In the genomic region with DNA sequence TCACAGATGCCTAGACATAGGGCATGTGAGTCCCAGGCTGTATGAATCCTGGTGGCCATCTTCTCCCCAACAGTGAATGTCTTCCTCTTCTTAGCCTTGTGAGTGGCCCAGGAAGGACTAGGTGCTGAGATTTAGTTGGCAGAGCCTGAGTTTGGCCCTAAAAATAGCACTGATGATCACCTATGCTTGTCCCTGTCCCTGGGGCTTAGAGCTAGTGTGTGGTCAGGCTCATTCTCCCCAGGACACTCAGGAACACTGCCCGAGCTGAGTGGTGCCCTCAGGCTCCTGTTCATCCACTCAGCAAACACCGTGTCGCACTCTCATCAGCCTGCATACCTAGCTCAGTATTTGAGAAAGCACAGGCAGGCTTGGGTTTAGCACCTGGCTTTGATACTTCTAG, we compare ENCODE assay signal across 10 mouse cellular contexts. TPM values are rescaled to one million over a fixed set of nuclear protein-coding genes. Genes with fewer than 3 reads are reported as not detected.
DNase-seq lines count a peak whose midpoint lies in the region; ATAC-seq lines count a peak whose summit lies in the region.
"Had no signal": no experiment of that assay in that cellular context is flagged by ENCODE, and none has a peak within 500 bp of the region (broad histone marks: within the 10 kb centered on the region; RNA-seq: fewer than 3 reads in every experiment).

No protein-coding gene starts in this region.

- ATAC-seq in embryonic facial prominence, embryonic 13.5 days (ENCODE audit: insufficient number of reproducible peaks, insufficient read depth, low FRiP score, low TSS enrichment, low read depth), result no peak
- ATAC-seq in heart, embryonic 15.5 days (replicated peaks; ENCODE audit: insufficient number of reproducible peaks, insufficient read depth, low FRiP score, low read depth), result no peak
- ATAC-seq in midbrain, embryonic 14.5 days (ENCODE audit: low FRiP score, low TSS enrichment), result no peak
- ATAC-seq in monocyte, adult 5-6 weeks (replicated peaks; ENCODE audit: insufficient number of reproducible peaks, low FRiP score, low TSS enrichment, poor library complexity, severe bottlenecking), result no peak
- ATAC-seq: CD4-positive, CD25-positive, alpha-beta regulatory T cell, adult 4 months had no signal

- H3K4me1 ChIP-seq in embryonic facial prominence, embryonic 13.5 days, result peaks cover 36% of the 10 kb centered on the region
- H3K4me1 ChIP-seq in heart, embryonic 15.5 days (replicated peaks), result peaks cover 52% of the 10 kb centered on the region
- H3K4me1 ChIP-seq in midbrain, embryonic 14.5 days (ENCODE audit: control insufficient read depth, insufficient read depth, low read length), result peaks cover 50% of the 10 kb centered on the region

- no peak overlapping the region; the same call in 1 of the 2 replicates for H3K4me3 ChIP-seq in embryonic facial prominence, embryonic 13.5 days
- H3K4me3 ChIP-seq in heart, embryonic 15.5 days, result no peak overlapping the region
- no peak overlapping the region for H3K4me3 ChIP-seq in midbrain, embryonic 14.5 days (replicated peaks; ENCODE audit: low read depth, low read length)

- H3K9ac ChIP-seq in embryonic facial prominence, embryonic 13.5 days, result no peak overlapping the region
- H3K9ac ChIP-seq in heart, embryonic 15.5 days, result no peak overlapping the region
- H3K9ac ChIP-seq in midbrain, embryonic 14.5 days (replicated peaks; ENCODE audit: low read length), result no peak overlapping the region

- peak; percentile 42 to 62 for DNase-seq in heart, adult 18-20 months
- DNase-seq in heart, postnatal 25 days (ENCODE audit: low spot score), result no peak
- no peak for DNase-seq in midbrain, embryonic 14.5 days
- DNase-seq in right cerebral cortex, postnatal 25 days, result no peak
- DNase-seq in layer of hippocampus, adult 18-20 months (ENCODE audit: low spot score in 2 of 2), result no peak
- DNase-seq: embryo, embryonic 11 days had no signal

- WGBS in embryonic facial prominence, embryonic 13.5 days, result 30% methylated on average over 3 of the region's 3 CpGs
- WGBS in heart, embryonic 15.5 days, result 34% methylated on average over 3 of the region's 3 CpGs
- WGBS in midbrain, embryonic 14.5 days, result 62% methylated on average over 3 of the region's 3 CpGs

- H3K27ac ChIP-seq in embryonic facial prominence, embryonic 13.5 days, result peak overlapping the region; percentile 29
- H3K27ac ChIP-seq in heart, embryonic 15.5 days, result peak overlapping the region; percentile 76
- H3K27ac ChIP-seq in midbrain, embryonic 14.5 days (replicated peaks; ENCODE audit: low read depth, low read length), result no peak overlapping the region

- H3K27me3 ChIP-seq in embryonic facial prominence, embryonic 13.5 days, result no peaks in the 10 kb centered on the region
- H3K27me3 ChIP-seq in heart, embryonic 15.5 days, result no peaks in the 10 kb centered on the region
- H3K27me3 ChIP-seq in midbrain, embryonic 14.5 days (ENCODE audit: control insufficient read depth, insufficient read depth, low read length), result peaks cover 7% of the 10 kb centered on the region; the same call in 1 of the 2 replicates

- intact Hi-C loops in heart, postnatal 25 days (cut with DNase I), result no loop called here

- H3K36me3 ChIP-seq in embryonic facial prominence, embryonic 13.5 days, result no peaks in the 10 kb centered on the region
- H3K36me3 ChIP-seq in heart, embryonic 15.5 days, result no peaks in the 10 kb centered on the region
- no peaks in the 10 kb centered on the region for H3K36me3 ChIP-seq in midbrain, embryonic 14.5 days (ENCODE audit: control insufficient read depth, insufficient read depth, low read length)

- H3K4me2 ChIP-seq in embryonic facial prominence, embryonic 13.5 days, result no peak overlapping the region
- peak overlapping the region; percentile 16; the same call in 1 of the 2 replicates for H3K4me2 ChIP-seq in heart, embryonic 15.5 days
- H3K4me2 ChIP-seq in midbrain, embryonic 14.5 days (ENCODE audit: low read length), result peak overlapping the region; percentile 25

- no peaks in the 10 kb centered on the region for H3K9me3 ChIP-seq in embryonic facial prominence, embryonic 13.5 days
- no peaks in the 10 kb centered on the region for H3K9me3 ChIP-seq in heart, embryonic 15.5 days (replicated peaks)
- no peaks in the 10 kb centered on the region for H3K9me3 ChIP-seq in midbrain, embryonic 14.5 days (ENCODE audit: control insufficient read depth, low read length)

RNA-seq across cellular contexts. Expression of gene Lrp4, which starts 4.0 kb away (rescaled TPM):
- 10 to 100 TPM in 1 of 2 experiments, 1 to 10 TPM in 1; 9.4 to 10.4 TPM for total RNA-seq in heart, adult 18-20 months (2021)
- total RNA-seq in heart, postnatal 25 days (2021), result 10 to 100 TPM in 1 of 2 experiments, 1 to 10 TPM in 1; 9.7 to 12.0 TPM
- polyA plus RNA-seq in embryonic facial prominence, embryonic 13.5 days (2015; fragmentation: Nextera tagmentation; extraction: Ambion mirVana), result 9.1 and 9.6 TPM in 2 replicates
- 3.8 and 4.8 TPM in 2 replicates for polyA plus RNA-seq in heart, embryonic 15.5 days (2015; fragmentation: Nextera tagmentation; extraction: Ambion mirVana)
- polyA plus RNA-seq in midbrain, embryonic 14.5 days (2014; fragmentation: Nextera tagmentation; extraction: Ambion mirVana), result 2.8 and 4.7 TPM in 2 replicates
- 1.4 to 2.5 TPM (median 1.6 TPM) in 3 replicates for total RNA-seq in monocyte, adult 5-6 weeks (2017)
- total RNA-seq in layer of hippocampus, adult 18-20 months (2021), result 10 to 100 TPM; 27.2 to 31.2 TPM

RNA-seq across cellular contexts. Expression of gene 1110051M20Rik, which starts 16.8 kb away (rescaled TPM):
- 10 to 100 TPM in 1 of 2 experiments, 1 to 10 TPM in 1; 7.7 to 14.7 TPM for total RNA-seq in heart, adult 18-20 months (2021)
- 10 to 100 TPM in 1 of 2 experiments, 1 to 10 TPM in 1; 7.0 to 14.0 TPM for total RNA-seq in heart, postnatal 25 days (2021)
- 66.9 and 71.1 TPM in 2 replicates for polyA plus RNA-seq in embryonic facial prominence, embryonic 13.5 days (2015; fragmentation: Nextera tagmentation; extraction: Ambion mirVana)
- 34.8 and 41.5 TPM in 2 replicates for polyA plus RNA-seq in heart, embryonic 15.5 days (2015; fragmentation: Nextera tagmentation; extraction: Ambion mirVana)
- 175 and 176 TPM in 2 replicates for polyA plus RNA-seq in midbrain, embryonic 14.5 days (2014; fragmentation: Nextera tagmentation; extraction: Ambion mirVana)
- total RNA-seq in monocyte, adult 5-6 weeks (2017), result 4.0 to 12.7 TPM (median 5.5 TPM) in 3 replicates
- 100 to 1,000 TPM; 111 to 121 TPM for total RNA-seq in layer of hippocampus, adult 18-20 months (2021)

Comparison
In these comparisons a context has a peak if more than half of its experiments do, and no peak if none do; other contexts are left out.
1. DNase-seq: peak in heart, adult 18-20 months (2 of 2); none in heart, postnatal 25 days (single experiment), midbrain, embryonic 14.5 days (single experiment), right cerebral cortex, postnatal 25 days (single experiment) and layer of hippocampus, adult 18-20 months (0 of 2).